Mouse (Mus musculus): ENCODE measurements at regions not wholly inside any gene's neighbourhood (a gene's known extent, or its start where the extent isn't known, plus 50 kb on each side); places are given as distances from the start of the nearest gene placed in this dataset.

GRCm38 (mm10) chr11:63775382-63775781 is 146.7 kb downstream of the Hs3st3b1 start:
- DNase-seq = no peak

GRCm38 (mm10) chr11:63779371-63779770 is 142.7 kb downstream of the Hs3st3b1 start:
- no peak for DNase-seq

- DNase-seq = no peak
Measured at GRCm38 (mm10) chr11:63781967-63782915, 139.8 kb downstream of the Hs3st3b1 start.

- no peak for DNase-seq
Measured at GRCm38 (mm10) chr11:63785281-63785886, 136.7 kb downstream of the Hs3st3b1 start.

- DNase-seq = no peak
Measured at GRCm38 (mm10) chr11:63785965-63786364, 136.1 kb downstream of the Hs3st3b1 start.

- no peak for DNase-seq
Measured at GRCm38 (mm10) chr11:63789473-63790120, 132.5 kb downstream of the Hs3st3b1 start.

GRCm38 (mm10) chr11:63791004-63791862 is 130.9 kb downstream of the Hs3st3b1 start:
- DNase-seq = no peak

GRCm38 (mm10) chr11:63793732-63794503 is 128.2 kb downstream of the Hs3st3b1 start:
- no peak for DNase-seq

GRCm38 (mm10) chr11:63812146-63812545 is 109.9 kb downstream of the Hs3st3b1 start:
- no peak for DNase-seq

- DNase-seq = no peak
Measured at GRCm38 (mm10) chr11:63822847-63823246, 99.2 kb downstream of the Hs3st3b1 start.

GRCm38 (mm10) chr11:63827271-63827762 is 94.8 kb downstream of the Hs3st3b1 start:
- no peak for DNase-seq

- DNase-seq = no peak
Measured at GRCm38 (mm10) chr11:63833480-63833879, 88.6 kb downstream of the Hs3st3b1 start.

GRCm38 (mm10) chr11:63834140-63834539 is 88.0 kb downstream of the Hs3st3b1 start:
- no peak for DNase-seq

GRCm38 (mm10) chr11:63834631-63835030 is 87.5 kb downstream of the Hs3st3b1 start:
- DNase-seq = no peak
